ENCODE assay signal across 13 mouse cellular contexts in the genomic region with DNA sequence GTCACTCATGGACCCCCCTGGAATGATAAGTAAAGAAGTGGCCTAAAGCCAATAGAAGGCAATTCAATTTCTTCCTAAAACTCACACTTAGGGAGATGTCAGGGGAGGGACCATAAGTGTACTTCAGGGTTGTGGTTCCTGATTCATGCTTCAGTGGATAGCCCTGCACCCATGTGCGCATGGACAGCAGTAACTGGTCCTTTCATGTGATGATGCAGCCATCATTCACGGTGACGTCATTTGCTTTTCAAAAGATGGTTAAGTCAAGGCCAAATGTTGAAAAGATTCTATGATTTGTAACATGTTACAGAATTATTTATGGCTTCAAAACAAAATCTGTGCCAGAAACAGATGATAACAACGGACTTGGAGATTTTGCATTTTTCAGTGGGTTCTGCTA.
"Had no signal": no experiment of that assay in that cellular context is flagged by ENCODE, and none has a peak within 500 bp of the region (broad histone marks: within the 10 kb centered on the region; RNA-seq: fewer than 3 reads in every experiment).

No protein-coding gene starts in this region.

- DNase-seq: gastrocnemius, adult 2 months; gastrocnemius, postnatal 10 days; gastrocnemius, postnatal 25 days; heart, adult 2 months; heart, postnatal 4 days; kidney, adult 18-20 months; kidney, adult 8-10 months; kidney, postnatal 10 days; kidney, postnatal 25 days; kidney, postnatal 4 days; liver; liver, embryonic 13.5 days; liver, postnatal 0 days had no signal
